Mouse (Mus musculus) forebrain, postnatal 0 days (tissue): ENCODE results near the gene Lamc2. TPM values are rescaled to one million over a fixed set of nuclear protein-coding genes. Genes with fewer than 3 reads are reported as not detected.

ENCODE experiments used
- ATAC-seq: fragments of 200-750 bp; cut with Nextera tagmentation; 2 replicates; pipeline ENCODE4 v1.8.0; 2017; ENCODE audit warnings: mild to moderate bottlenecking, moderate library complexity
- DNase-seq: peaks from one replicate; pipeline ENCODE4 v3.0.0-alpha.2; 2015
- H3K27ac ChIP-seq: fragments of 300-500 bp; sonication (generic); 2 replicates; pipeline ENCODE4 v1.5.1; 2014; ENCODE audit warnings: low read depth, mild to moderate bottlenecking, antibody characterized with exemption, low read length, moderate library complexity, mixed read lengths
- H3K27me3 ChIP-seq: fragments of 300-500 bp; sonication (generic); 2 replicates; pipeline ENCODE4 v1.6.1; 2014; ENCODE audit warnings: mild to moderate bottlenecking, low read length, mixed read lengths; ENCODE audit not compliant: insufficient read depth
- H3K36me3 ChIP-seq: fragments of 300-500 bp; sonication (generic); 2 replicates; pipeline ENCODE4 v1.6.1; 2014; ENCODE audit warnings: mild to moderate bottlenecking, moderate library complexity; ENCODE audit not compliant: insufficient read depth
- H3K4me1 ChIP-seq: fragments of 300-500 bp; sonication (generic); 2 replicates; pipeline ENCODE4 v1.6.1; 2014; ENCODE audit warnings: antibody characterized with exemption; ENCODE audit not compliant: insufficient read depth
- H3K4me2 ChIP-seq: fragments of 300-500 bp; sonication (generic); 2 replicates; pipeline ENCODE4 v1.6.1; 2014; ENCODE audit warnings: low read depth, mild to moderate bottlenecking, moderate library complexity
- H3K4me3 ChIP-seq: fragments of 300-500 bp; sonication (generic); 2 replicates; pipeline ENCODE4 v1.5.1; 2014; ENCODE audit warnings: low read depth, low read length, mixed read lengths
- H3K9ac ChIP-seq: fragments of 300-500 bp; sonication (generic); 2 replicates; pipeline ENCODE4 v1.6.1; 2014; ENCODE audit warnings: mild to moderate bottlenecking
- H3K9me3 ChIP-seq: fragments of 300-500 bp; sonication (generic); 2 replicates; pipeline ENCODE4 v1.6.1; 2016; ENCODE audit warnings: low read length
- CTCF ChIP-seq: sonication (generic); IDR thresholded peaks from 2 replicates; pipeline ENCODE4 v1.5.1; 2016; ENCODE audit warnings: antibody characterized with exemption, control low read depth, low read depth
- WGBS: fragments of 180-500 bp; shearing (Covaris S2); extraction: QIAGEN DNeasy Blood & Tissue Kit; methylation state at CpG from one replicate; pipeline ENCODE4 v1.1.7; 2014; 5-methylcytosine and 5-hydroxymethylcytosine counted together
- polyA plus RNA-seq: library from polyadenylated mRNA; unstranded; fragments of >200 nt; fragmentation: Nextera tagmentation; extraction: Ambion mirVana; gene quantifications from 2 replicates; pipeline ENCODE4 v1.2.1, GENCODE M21; 2015
- total RNA-seq: library from RNA; depleted of rRNA; stranded (reverse); fragments of >200 nt; gene quantifications from 2 replicates; pipeline ENCODE4 v1.2.3, GENCODE M21; 2014

Gene Lamc2
- total and polyA plus RNA-seq, 2 experiments from 2014 or later, result 4.4 to 5.8 TPM

DNA sequence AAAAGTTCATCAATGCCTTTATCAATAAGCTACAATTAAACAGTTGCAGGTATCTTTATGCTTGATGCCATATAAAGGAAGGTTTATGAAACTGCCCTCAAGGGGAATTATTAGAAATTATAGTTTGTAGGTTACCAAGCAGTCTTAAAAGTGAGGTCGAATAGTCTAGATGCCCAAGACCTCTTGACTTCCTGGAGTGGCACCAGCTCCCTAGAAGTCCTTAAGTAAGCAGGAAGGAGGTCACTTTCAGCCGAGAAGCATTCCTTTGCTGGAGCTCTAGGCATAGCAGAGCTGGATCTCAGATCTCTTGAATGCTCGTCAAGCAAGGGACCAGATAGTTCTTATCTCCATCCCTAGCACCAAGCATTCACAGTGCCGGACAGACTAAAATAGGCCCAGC is 58.6 kb downstream of the Lamc2 start:
- H3K4me3 ChIP-seq, result no peak overlapping the region
- no peak for TF ChIP-seq CTCF
- ATAC-seq (no peak), DNase-seq (no peak)
- H3K36me3 ChIP-seq, result no peaks in the 10 kb centered on the region
- H3K9ac ChIP-seq, result no peak overlapping the region
- no peaks in the 10 kb centered on the region for H3K27me3 ChIP-seq
- H3K27ac ChIP-seq, result no peak overlapping the region
- WGBS, result 85% methylated on average over 4 of the region's 4 CpGs
- H3K9me3 ChIP-seq, result no peaks in the 10 kb centered on the region
- no peak overlapping the region for H3K4me2 ChIP-seq
- H3K4me1 ChIP-seq, result no peaks in the 10 kb centered on the region

DNA sequence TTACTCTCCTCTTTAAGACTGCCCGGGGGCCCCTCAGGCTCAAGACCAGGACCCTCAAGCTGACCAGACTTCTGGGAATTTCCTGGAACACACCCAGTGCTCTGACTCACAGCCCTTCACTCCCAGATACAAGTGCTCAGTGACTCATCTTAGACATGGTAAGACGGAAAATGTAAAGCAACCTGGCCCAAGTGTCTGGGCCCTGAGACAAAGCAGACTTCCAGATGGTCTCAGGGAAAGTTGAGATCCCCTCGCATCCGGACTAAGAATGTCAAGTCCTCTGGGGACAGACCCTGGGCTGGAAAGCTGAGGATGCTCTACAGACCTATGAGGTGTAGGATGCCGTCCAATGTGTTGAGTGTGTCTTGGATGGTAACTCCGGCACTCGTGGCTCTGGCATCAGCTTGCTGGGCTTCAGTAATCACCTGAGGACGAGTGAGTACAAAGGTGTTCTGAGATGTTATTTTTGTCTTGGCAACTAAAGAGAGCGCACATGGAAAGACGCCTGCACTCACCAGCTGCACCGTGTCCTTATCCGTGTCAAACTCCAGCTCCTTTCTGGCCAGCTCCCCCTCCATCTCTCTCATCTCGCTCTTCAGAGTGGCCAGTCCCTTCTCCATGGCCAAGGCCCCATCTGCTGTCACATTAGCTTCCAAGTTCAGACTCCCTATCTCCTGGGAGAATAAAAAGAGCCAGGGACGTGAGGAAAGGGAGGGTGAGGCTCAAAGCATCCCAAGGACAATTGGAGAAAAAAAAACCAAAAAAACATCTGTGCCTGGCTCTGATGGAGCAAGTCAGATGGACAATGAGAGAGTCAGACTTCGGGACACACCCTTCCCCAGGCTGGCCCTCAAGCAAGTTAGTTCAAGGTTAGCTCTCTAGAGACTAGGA is 59.5 kb downstream of the Lamc2 start:
- DNase-seq, result no peak
- no peak overlapping the region for H3K27ac ChIP-seq
- no peaks in the 10 kb centered on the region for H3K27me3 ChIP-seq
- H3K4me1 ChIP-seq, result no peaks in the 10 kb centered on the region
- ATAC-seq, result no peak
- no peak overlapping the region for H3K4me2 ChIP-seq
- no peak for TF ChIP-seq CTCF
- WGBS, result 89% methylated on average over 15 of the region's 15 CpGs
- no peaks in the 10 kb centered on the region for H3K36me3 ChIP-seq
- H3K4me3 ChIP-seq, result no peak overlapping the region
- no peaks in the 10 kb centered on the region for H3K9me3 ChIP-seq
- no peak overlapping the region for H3K9ac ChIP-seq

GRCm38 (mm10) chr1:153125287-153126275 is 60.7 kb downstream of the Lamc2 start:
- ATAC-seq (no peak), DNase-seq (no peak)
- TF ChIP-seq CTCF, result no peak
- no peak overlapping the region for H3K9ac ChIP-seq
- H3K9me3 ChIP-seq, result no peaks in the 10 kb centered on the region
- no peaks in the 10 kb centered on the region for H3K4me1 ChIP-seq
- H3K4me3 ChIP-seq, result no peak overlapping the region
- no peak overlapping the region for H3K27ac ChIP-seq
- no peaks in the 10 kb centered on the region for H3K36me3 ChIP-seq
- WGBS, result 77% methylated on average over 8 of the region's 8 CpGs
- H3K4me2 ChIP-seq, result no peak overlapping the region
- H3K27me3 ChIP-seq, result no peaks in the 10 kb centered on the region

DNA sequence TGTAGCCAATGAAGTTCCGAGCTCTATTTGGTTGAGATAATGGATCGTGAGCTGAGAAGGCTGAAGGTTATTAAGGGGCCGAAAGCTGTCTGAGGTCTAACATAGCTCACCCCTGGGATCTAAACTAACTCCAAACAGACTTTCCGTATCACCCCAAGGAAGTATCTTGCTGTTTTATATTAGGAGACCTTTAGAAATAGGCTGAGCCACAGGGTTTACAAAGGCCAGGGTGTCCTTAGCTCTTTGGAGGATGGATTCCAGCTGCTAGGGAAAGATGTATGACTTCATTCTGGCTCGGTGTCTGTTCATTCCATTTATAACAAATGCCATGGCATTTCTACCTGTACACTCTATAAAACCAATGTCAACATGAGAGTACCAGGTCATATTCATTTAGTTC is 61.7 kb downstream of the Lamc2 start:
- DNase-seq (no peak), ATAC-seq (no peak)
- no peak for TF ChIP-seq CTCF
- H3K27ac ChIP-seq, result no peak overlapping the region
- H3K9ac ChIP-seq, result no peak overlapping the region
- no peaks in the 10 kb centered on the region for H3K27me3 ChIP-seq
- no peaks in the 10 kb centered on the region for H3K9me3 ChIP-seq
- no peak overlapping the region for H3K4me2 ChIP-seq
- WGBS, result 94% methylated on average over 5 of the region's 5 CpGs
- H3K4me3 ChIP-seq, result no peak overlapping the region
- no peaks in the 10 kb centered on the region for H3K36me3 ChIP-seq
- no peaks in the 10 kb centered on the region for H3K4me1 ChIP-seq

GRCm38 (mm10) chr1:153122764-153123163 is 63.5 kb downstream of the Lamc2 start:
- no peak for TF ChIP-seq CTCF
- WGBS, result 85% methylated on average over 4 of the region's 4 CpGs
- Histone ChIP-seq H3K27ac (no peak overlapping the region), H3K4me3 (no peak overlapping the region), H3K9ac (no peak overlapping the region), H3K4me1 (no peaks in the 10 kb centered on the region), H3K4me2 (no peak overlapping the region), H3K36me3 (no peaks in the 10 kb centered on the region), H3K27me3 (no peaks in the 10 kb centered on the region), H3K9me3 (no peaks in the 10 kb centered on the region)
- no peak for DNase-seq
- no peak for ATAC-seq

GRCm38 (mm10) chr1:153121320-153121719 is 64.9 kb downstream of the Lamc2 start:
- H3K4me2 ChIP-seq, result no peak overlapping the region
- no peak for TF ChIP-seq CTCF
- no peak overlapping the region for H3K27ac ChIP-seq
- no peak for DNase-seq
- H3K4me1 ChIP-seq, result no peaks in the 10 kb centered on the region
- no peak overlapping the region for H3K9ac ChIP-seq
- ATAC-seq, result no peak
- WGBS, result 92% methylated on average over 5 of the region's 5 CpGs
- no peaks in the 10 kb centered on the region for H3K9me3 ChIP-seq
- peaks cover 6% of the 10 kb centered on the region; the same call in 1 of the 2 replicates for H3K36me3 ChIP-seq
- no peak overlapping the region for H3K4me3 ChIP-seq
- H3K27me3 ChIP-seq, result no peaks in the 10 kb centered on the region
